Mouse (Mus musculus) stomach, embryonic 15.5 days (tissue): ENCODE results near the gene Fam78a. TPM values are rescaled to one million over a fixed set of nuclear protein-coding genes. Genes with fewer than 3 reads are reported as not detected.

ENCODE experiments used
- ATAC-seq: fragments of 200-750 bp; cut with Nextera tagmentation; 2 replicates; pipeline ENCODE4 v1.8.0; 2017; ENCODE audit warnings: low read depth, moderate number of reproducible peaks, moderate TSS enrichment; ENCODE audit not compliant: insufficient read depth, low FRiP score
- H3K27ac ChIP-seq: fragments of 300-500 bp; sonication (generic); 2 replicates; pipeline ENCODE4 v1.5.1; 2015; ENCODE audit warnings: mild to moderate bottlenecking, inconsistent platforms
- H3K27me3 ChIP-seq: fragments of 300-500 bp; sonication (generic); replicated peaks from 2 replicates; pipeline ENCODE4 v1.6.1; 2015; ENCODE audit warnings: inconsistent platforms
- H3K36me3 ChIP-seq: fragments of 300-500 bp; sonication (generic); 2 replicates; pipeline ENCODE4 v1.6.1; 2015; ENCODE audit warnings: inconsistent platforms
- H3K4me1 ChIP-seq: fragments of 300-500 bp; sonication (generic); 2 replicates; pipeline ENCODE4 v1.6.1; 2015; ENCODE audit warnings: inconsistent platforms
- H3K4me2 ChIP-seq: fragments of 300-500 bp; sonication (generic); 2 replicates; pipeline ENCODE4 v1.6.1; 2015; ENCODE audit warnings: mild to moderate bottlenecking, inconsistent platforms
- H3K4me3 ChIP-seq: fragments of 300-500 bp; sonication (generic); replicated peaks from 2 replicates; pipeline ENCODE4 v1.5.1; 2015; ENCODE audit warnings: inconsistent platforms
- H3K9ac ChIP-seq: fragments of 300-500 bp; sonication (generic); 2 replicates; pipeline ENCODE4 v1.6.1; 2015; ENCODE audit warnings: inconsistent platforms
- H3K9me3 ChIP-seq: fragments of 300-500 bp; sonication (generic); 2 replicates; pipeline ENCODE4 v1.6.1; 2016; ENCODE audit warnings: inconsistent platforms
- WGBS: fragments of 180-500 bp; shearing (Covaris S2); methylation state at CpG from one replicate; pipeline ENCODE4 v1.1.7; 2015; 5-methylcytosine and 5-hydroxymethylcytosine counted together
- polyA plus RNA-seq: library from polyadenylated mRNA; unstranded; fragments of >200 nt; fragmentation: Nextera tagmentation; extraction: Ambion mirVana; gene quantifications from 2 replicates; pipeline ENCODE4 v1.2.1, GENCODE M21; 2015

Gene Fam78a
- polyA plus RNA-seq, 1 experiment from 2014 or later, result 2.2 TPM

DNA sequence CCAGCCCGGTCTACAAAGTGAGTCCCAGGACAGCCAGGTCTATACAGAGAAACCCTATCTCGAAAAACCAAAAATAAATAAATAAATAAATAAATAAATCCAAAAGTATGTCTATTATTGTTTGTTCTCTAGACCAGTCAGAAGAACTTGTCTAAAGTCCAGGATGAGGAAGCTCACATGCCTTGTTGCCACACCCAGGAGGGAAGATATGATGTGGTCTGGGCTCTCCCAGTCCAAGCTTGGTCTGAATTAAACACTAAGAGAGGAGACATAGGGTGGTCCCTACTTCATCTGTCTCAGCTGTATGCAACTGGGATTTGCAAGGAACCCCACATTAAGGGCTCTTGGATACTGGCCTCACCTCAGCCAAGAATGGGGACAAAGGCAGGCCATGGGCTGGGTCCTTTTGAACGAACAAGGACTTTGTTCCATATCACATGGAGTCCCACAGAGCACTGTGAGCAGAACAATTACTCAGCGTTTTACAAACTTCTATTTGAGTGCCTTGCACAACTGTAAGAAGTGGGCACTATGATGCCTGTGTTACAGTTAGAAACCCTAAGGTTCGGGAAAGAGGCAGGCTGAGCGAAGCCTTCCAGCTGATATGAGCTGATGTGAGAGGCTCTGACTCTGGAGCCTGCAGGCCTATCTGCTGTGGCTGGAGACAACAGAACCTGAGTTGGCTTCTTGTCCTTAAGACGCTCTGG, 9.5 kb upstream of the Fam78a start:
- Histone ChIP-seq H3K27ac (no peak overlapping the region), H3K4me1 (peaks cover 6% of the 10 kb centered on the region; the same call in 1 of the 2 replicates), H3K4me3 (no peak overlapping the region), H3K9ac (no peak overlapping the region), H3K9me3 (no peaks in the 10 kb centered on the region), H3K27me3 (0 out of 2 replicates have a peak, but pooled peaks cover 4% of the 10 kb centered on the region), H3K4me2 (no peak overlapping the region), H3K36me3 (no peaks in the 10 kb centered on the region)
- 84% methylated on average over 7 of the region's 7 CpGs for WGBS
- ATAC-seq, result no peak

DNA sequence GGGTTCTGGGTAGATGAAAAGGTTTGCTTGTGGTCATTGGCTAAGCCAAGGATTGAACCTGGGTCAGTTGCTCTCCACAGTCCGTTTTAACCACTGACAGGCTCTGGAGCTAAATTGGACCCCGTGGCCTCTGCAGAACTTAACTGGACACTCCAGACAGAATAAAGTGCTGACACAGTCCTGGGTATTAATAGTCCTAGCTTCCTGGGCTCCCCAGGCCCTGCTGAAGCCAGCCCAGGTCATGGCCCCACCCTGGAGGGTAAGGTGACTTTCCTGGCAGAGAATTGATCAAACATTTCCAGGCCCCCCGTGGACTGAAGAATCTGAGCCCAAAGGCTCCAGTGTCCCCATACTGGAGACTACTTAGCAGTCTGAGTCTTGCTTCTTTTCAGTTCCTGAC, 7.3 kb upstream of the Fam78a start:
- Histone ChIP-seq H3K9ac (no peak overlapping the region), H3K4me1 (peaks cover 13% of the 10 kb centered on the region), H3K4me2 (no peak overlapping the region), H3K36me3 (no peaks in the 10 kb centered on the region), H3K4me3 (no peak overlapping the region), H3K27me3 (peaks cover 23% of the 10 kb centered on the region), H3K27ac (no peak overlapping the region), H3K9me3 (no peaks in the 10 kb centered on the region)
- ATAC-seq, result no peak
- WGBS, result 61% methylated on average over 3 of the region's 3 CpGs

DNA sequence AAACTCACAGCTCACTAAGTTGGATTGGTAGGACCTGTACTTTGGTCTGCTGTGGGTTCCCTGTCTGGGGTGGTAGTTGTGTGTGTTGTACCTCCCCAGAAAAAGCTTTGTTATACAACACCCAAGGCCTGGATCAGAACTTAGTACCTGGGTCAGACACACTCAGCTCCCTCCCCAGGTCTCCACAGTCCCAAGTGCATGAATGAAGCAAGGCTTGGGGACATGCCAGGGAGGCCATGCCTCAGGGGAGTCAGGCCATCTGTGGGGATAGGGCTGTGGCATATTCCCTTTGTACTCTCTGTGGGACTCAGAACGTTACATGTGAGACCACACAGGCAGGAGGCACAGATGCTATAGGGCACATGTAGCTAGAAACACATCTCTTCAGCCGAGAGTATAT, 5.5 kb upstream of the Fam78a start:
- Histone ChIP-seq H3K9me3 (no peaks in the 10 kb centered on the region), H3K27me3 (peaks cover 41% of the 10 kb centered on the region), H3K36me3 (no peaks in the 10 kb centered on the region), H3K4me1 (peaks cover 8% of the 10 kb centered on the region), H3K4me2 (no peak overlapping the region), H3K9ac (no peak overlapping the region), H3K27ac (no peak overlapping the region), H3K4me3 (no peak overlapping the region)
- no peak for ATAC-seq
- 77% methylated on average over 2 of the region's 2 CpGs for WGBS

DNA sequence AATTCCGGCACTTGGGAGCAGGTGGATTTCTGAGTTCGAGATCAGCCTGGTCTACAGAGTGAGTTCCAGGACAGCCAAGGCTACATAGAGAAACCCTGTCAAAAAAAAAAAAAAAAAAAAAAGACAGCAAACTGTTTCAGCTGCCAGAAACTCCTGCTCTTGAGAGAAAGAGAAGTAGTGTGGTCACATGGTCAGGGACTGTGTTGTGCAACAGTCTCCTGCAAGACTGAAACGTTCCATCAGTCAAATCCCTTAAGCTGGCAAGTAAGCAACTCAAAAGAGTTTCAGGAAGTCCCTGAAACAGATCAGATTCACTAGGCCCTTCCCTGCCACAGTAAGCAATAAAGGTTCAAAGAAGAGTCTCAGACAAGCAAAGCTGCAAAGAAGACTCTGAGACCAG, 4.9 kb upstream of the Fam78a start:
- H3K9ac ChIP-seq, result no peak overlapping the region

DNA sequence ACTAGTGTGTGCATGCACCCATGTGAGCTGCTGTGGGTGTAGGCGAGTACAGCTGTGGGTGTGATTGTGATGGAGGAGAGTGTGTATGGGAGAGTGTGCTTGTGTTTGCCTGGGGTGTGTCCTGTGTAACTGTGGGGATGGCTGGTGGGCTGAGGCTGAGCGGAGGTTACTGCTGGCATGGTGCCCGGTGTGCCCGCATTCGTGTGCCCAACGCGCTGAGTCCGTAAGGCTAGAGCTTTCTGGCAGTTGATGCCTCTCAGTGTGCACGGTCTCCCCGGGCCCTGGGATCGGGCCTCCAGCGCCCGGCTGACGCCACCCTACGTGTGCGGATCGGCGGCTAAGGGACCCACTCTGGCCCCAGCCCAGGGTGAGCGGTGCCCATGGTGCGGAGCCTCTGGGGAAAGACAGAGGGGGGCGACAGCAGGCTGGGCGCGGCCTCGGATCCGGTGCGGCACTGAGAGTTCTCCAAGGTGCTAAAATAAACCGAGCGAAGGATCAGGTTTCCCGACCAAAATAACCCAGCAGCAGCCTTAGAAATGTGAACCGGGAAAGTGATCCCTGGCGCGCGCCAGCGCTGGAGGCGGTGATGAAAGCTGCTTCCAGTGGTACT, 3.8 kb upstream of the Fam78a start:
- H3K9me3 ChIP-seq, result no peaks in the 10 kb centered on the region
- H3K36me3 ChIP-seq, result no peaks in the 10 kb centered on the region
- WGBS, result 10% methylated on average over 35 of the region's 35 CpGs
- peaks cover 16% of the 10 kb centered on the region for H3K4me1 ChIP-seq
- H3K9ac ChIP-seq, result no peak overlapping the region
- H3K27ac ChIP-seq, result no peak overlapping the region
- H3K4me3 ChIP-seq, result peak overlapping the region; percentile 18; the same call in 1 of the 2 replicates
- no peak; the same call in 1 of the 2 replicates for ATAC-seq
- H3K27me3 ChIP-seq, result peaks cover 52% of the 10 kb centered on the region
- H3K4me2 ChIP-seq, result peak overlapping the region; percentile 48

More for the DNA sequence above, 4.9 kb upstream of the Fam78a start:
- 69% methylated on average over 3 of the region's 3 CpGs for WGBS
- Histone ChIP-seq H3K4me1 (peaks cover 8% of the 10 kb centered on the region), H3K9me3 (no peaks in the 10 kb centered on the region), H3K27ac (no peak overlapping the region), H3K4me2 (no peak overlapping the region), H3K36me3 (no peaks in the 10 kb centered on the region), H3K27me3 (peaks cover 41% of the 10 kb centered on the region), H3K4me3 (no peak overlapping the region)
- no peak for ATAC-seq

DNA sequence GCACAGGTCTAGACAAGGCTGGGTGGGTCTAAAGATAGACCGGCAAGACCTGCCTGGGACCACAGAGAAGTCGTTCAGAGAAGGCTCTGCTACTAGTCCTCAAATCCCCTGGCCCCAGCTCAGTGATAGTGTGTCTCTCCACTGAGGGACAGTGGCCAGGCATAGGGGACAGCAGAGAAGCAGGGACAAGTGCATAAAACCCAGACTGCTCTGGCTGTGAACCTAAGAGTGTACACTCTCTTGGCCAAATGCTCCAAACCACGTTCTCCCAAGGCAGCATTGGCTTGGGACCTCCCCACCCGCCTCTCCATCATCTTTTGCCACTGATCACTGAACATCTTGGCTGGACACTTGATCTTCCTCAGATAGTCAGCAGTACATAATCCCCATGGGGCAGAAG, 2.9 kb upstream of the Fam78a start:
- Histone ChIP-seq H3K27me3 (peaks cover 60% of the 10 kb centered on the region), H3K9ac (no peak overlapping the region), H3K9me3 (no peaks in the 10 kb centered on the region), H3K4me2 (no peak overlapping the region), H3K4me3 (no peak overlapping the region), H3K36me3 (no peaks in the 10 kb centered on the region), H3K4me1 (peaks cover 17% of the 10 kb centered on the region), H3K27ac (no peak overlapping the region)
- no peak for ATAC-seq
- WGBS, result 65% methylated on average over 4 of the region's 4 CpGs

DNA sequence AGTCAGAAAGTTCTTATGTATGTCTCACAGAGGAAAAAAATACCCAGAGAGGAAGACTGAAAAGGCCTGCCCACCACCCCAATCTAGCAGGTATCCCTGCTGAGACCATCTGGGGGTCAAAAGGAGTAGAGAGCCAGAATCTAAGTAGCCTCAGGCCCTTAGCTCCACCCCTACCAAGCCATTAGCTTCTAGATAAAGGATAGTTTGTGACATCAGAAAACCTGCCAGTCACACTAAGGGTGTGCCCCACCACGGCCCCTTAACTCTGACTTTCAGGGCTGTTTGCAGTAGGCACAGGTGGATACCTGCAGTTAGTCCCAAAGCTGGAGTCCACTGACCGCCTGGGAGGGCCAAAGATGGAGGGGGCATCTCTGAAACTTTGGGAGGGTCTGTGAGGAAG, 574 bp upstream of the Fam78a start:
- H3K36me3 ChIP-seq, result no peaks in the 10 kb centered on the region
- H3K4me2 ChIP-seq, result no peak overlapping the region
- H3K27ac ChIP-seq, result no peak overlapping the region
- peak; percentile 78; the same call in 1 of the 2 replicates for ATAC-seq
- WGBS, result 57% methylated on average over 2 of the region's 2 CpGs
- H3K27me3 ChIP-seq, result peaks cover 72% of the 10 kb centered on the region
- no peaks in the 10 kb centered on the region for H3K9me3 ChIP-seq
- H3K9ac ChIP-seq, result no peak overlapping the region
- no peak overlapping the region for H3K4me3 ChIP-seq
- H3K4me1 ChIP-seq, result peaks cover 17% of the 10 kb centered on the region

DNA sequence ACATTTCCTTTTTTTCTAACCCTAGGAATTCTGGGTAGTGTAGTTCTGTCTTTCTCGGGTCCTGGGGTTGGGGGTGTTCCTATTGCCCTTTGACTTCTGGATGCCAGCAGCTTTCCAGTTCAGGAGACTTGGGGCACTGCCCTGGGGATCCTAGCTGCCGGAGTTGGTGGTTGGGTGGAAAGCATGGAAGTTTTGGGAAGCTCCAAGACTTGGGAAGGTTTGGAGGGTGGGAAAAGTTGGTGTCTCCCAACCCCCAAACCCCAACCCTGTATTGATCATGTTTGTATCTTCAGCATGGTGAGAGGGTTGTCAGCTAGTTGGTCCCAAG, 179 bp upstream of the Fam78a start:
- no peak overlapping the region for H3K27ac ChIP-seq
- 26% methylated on average over 2 of the region's 2 CpGs for WGBS
- H3K9ac ChIP-seq, result no peak overlapping the region
- no peaks in the 10 kb centered on the region for H3K36me3 ChIP-seq
- H3K4me1 ChIP-seq, result peaks cover 17% of the 10 kb centered on the region
- H3K4me2 ChIP-seq, result peak overlapping the region; percentile 100
- H3K27me3 ChIP-seq, result peaks cover 70% of the 10 kb centered on the region
- no peak for ATAC-seq
- no peaks in the 10 kb centered on the region for H3K9me3 ChIP-seq
- peak overlapping the region; percentile 57 for H3K4me3 ChIP-seq

DNA sequence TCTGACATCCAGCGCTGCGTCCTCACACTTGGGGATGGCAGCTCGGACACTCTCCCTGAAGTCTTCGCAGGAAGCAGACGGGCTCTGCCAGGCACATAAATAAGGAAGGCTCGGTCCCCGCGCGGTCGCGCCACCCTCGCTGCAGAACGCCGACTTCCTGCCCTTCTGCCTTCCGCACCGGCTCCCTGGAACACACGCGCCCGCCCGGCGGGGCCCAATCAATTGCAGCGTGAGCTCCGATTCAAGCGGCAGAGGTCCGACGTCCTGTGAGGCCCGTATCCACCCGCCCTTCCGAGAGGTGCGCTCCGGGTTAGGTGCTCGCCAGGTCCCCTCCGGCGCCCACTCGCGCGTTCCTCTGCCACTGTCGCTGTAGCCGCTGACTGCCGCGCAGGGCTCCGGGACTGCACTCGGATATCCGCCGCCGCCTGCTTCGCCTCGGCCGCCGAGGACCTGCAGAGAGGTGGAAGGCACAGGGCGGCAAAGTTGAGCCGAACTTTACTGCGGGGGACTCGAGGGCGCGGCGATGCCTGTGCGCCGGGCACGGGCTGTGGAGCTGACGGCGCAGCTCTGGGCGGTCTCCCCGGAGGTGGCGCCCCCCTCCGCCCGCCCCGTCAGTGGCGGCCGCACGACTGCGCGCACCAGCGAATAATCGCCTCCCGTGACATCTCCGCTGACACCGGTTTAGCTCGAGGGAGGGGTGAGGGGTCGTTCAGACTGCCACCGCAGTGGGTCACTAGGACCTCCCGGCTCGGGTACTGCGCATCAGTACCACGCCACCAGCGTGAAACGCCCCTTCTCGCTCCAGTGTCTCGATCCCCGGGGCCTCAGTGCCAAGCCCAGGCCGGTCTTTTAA, 1.3 kb downstream of the Fam78a start:
- H3K9ac ChIP-seq, result peak overlapping the region; percentile 43; the same call in 1 of the 2 replicates
- peak overlapping the region; percentile 16; the same call in 1 of the 2 replicates for H3K27ac ChIP-seq
- peak overlapping the region; percentile 57 for H3K4me3 ChIP-seq
- peak; percentile 53 for ATAC-seq
- under 1% methylated on average over 87 of the region's 91 CpGs for WGBS
- peaks cover 15% of the 10 kb centered on the region for H3K4me1 ChIP-seq
- H3K36me3 ChIP-seq, result no peaks in the 10 kb centered on the region
- peaks cover 63% of the 10 kb centered on the region for H3K27me3 ChIP-seq
- no peaks in the 10 kb centered on the region for H3K9me3 ChIP-seq
- peak overlapping the region; percentile 100 for H3K4me2 ChIP-seq

DNA sequence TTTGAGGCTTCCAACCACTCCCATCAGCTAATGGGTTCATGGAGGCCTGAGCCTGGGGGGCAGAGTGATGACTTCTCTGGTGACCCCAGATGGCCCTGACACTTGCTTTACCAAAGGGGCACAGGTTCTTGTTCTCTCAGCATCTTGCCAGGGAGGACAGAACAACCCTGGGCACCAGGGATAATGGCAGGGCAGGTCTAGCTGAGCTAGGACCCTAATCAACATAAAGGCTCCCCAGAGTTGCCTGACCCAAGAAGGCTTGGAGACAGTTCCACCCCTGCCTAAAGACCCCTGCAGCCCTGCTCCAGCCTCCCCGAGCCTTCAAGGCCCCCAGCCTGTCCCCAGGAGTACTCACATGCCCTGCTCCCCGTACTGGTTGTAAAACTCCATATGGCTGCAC, 2.4 kb downstream of the Fam78a start:
- Histone ChIP-seq H3K27ac (no peak overlapping the region), H3K9ac (no peak overlapping the region)
- 52% methylated on average over 2 of the region's 2 CpGs for WGBS

DNA sequence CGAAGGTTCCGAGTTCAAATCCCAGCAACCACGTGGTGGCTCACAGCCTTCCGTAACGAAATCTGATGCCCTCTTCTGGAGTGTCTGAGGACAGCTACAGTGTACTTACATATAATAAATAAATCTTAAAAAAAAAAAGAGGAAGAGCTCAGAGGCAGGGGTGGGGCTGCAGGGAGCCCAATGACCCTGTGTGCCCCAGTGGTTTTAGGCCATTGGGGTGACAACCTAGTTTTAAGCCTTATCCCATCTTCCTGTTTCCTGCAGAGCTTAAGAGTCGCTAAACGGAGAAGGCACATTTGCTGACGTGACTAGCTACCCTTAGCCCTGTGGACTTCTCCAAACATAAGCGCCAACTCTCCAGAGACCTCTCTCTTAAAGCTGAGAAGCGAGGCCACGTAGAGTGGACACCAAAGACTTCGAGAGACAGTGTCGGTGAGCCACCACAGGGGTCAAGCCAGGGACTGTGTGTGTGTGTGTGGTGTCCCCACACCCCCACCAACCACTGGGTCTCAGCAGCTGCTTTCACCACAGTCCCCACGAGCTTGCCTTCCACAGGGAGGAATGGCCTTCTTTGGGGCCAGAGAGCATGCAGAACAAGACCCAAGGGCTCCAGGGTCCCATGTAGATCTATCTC, 3.2 kb downstream of the Fam78a start:
- H3K27me3 ChIP-seq, result peaks cover 44% of the 10 kb centered on the region
- no peaks in the 10 kb centered on the region for H3K36me3 ChIP-seq
- peak overlapping the region; percentile 100 for H3K4me2 ChIP-seq
- peaks cover 14% of the 10 kb centered on the region for H3K4me1 ChIP-seq
- 77% methylated on average over 14 of the region's 14 CpGs for WGBS
- peak overlapping the region; percentile 57 for H3K4me3 ChIP-seq
- H3K9ac ChIP-seq, result no peak overlapping the region
- ATAC-seq, result no peak
- H3K9me3 ChIP-seq, result no peaks in the 10 kb centered on the region
- H3K27ac ChIP-seq, result no peak overlapping the region; the same call in 1 of the 2 replicates

More for the DNA sequence above, 2.4 kb downstream of the Fam78a start:
- Histone ChIP-seq H3K4me2 (peak overlapping the region; percentile 100), H3K4me1 (peaks cover 14% of the 10 kb centered on the region), H3K27me3 (peaks cover 52% of the 10 kb centered on the region), H3K9me3 (no peaks in the 10 kb centered on the region), H3K36me3 (no peaks in the 10 kb centered on the region), H3K4me3 (peak overlapping the region; percentile 57)
- no peak for ATAC-seq
